Mouse (Mus musculus) small intestine, adult 2 months (tissue): ENCODE measurements around the gene Ccdc171. TPM values are rescaled to one million over a fixed set of nuclear protein-coding genes. Genes with fewer than 3 reads are reported as not detected.
"Not testable (repeated sequence)": the region's sequence is repeated elsewhere in the genome, so short reads cannot be mapped to it uniquely, and the experiment has no call there.

Experiments
- H3K27ac ChIP-seq: fragments of 200-500 bp; 2 replicates; pipeline ENCODE4 v1.5.1; 2012; ENCODE audit warnings: low read depth, low read length, control low read depth, inconsistent platforms; ENCODE audit not compliant: insufficient read depth
- H3K27me3 ChIP-seq: fragments of 200-500 bp; 2 replicates; pipeline ENCODE4 v1.6.1; 2012; ENCODE audit warnings: mild to moderate bottlenecking, moderate library complexity, low read length, inconsistent platforms; ENCODE audit not compliant: control insufficient read depth, insufficient read depth
- H3K36me3 ChIP-seq: fragments of 200-500 bp; 2 replicates; pipeline ENCODE4 v1.6.1; 2012; ENCODE audit warnings: mild to moderate bottlenecking, low read length, control low read depth, inconsistent platforms; ENCODE audit not compliant: control insufficient read depth, insufficient read depth
- H3K4me1 ChIP-seq: fragments of 200-500 bp; 2 replicates; pipeline ENCODE4 v1.6.1; 2012; ENCODE audit warnings: low read length, inconsistent platforms, mixed read lengths; ENCODE audit not compliant: control insufficient read depth, insufficient read depth, insufficient read length
- H3K4me3 ChIP-seq: fragments of 200-500 bp; 2 replicates; pipeline ENCODE4 v1.5.1; 2012; ENCODE audit warnings: low read depth, mild to moderate bottlenecking, control low read depth, inconsistent platforms, low read length, moderate library complexity
- CTCF ChIP-seq: fragments of 200-500 bp; IDR thresholded peaks from 2 replicates; pipeline ENCODE4 v1.5.1; 2012; ENCODE audit warnings: low read depth, mild to moderate bottlenecking, control low read depth, inconsistent platforms, low read length, moderate library complexity, mixed read lengths; ENCODE audit not compliant: insufficient replicate concordance, insufficient read length; ENCODE audit errors: extremely low read depth
- POLR2A ChIP-seq: fragments of 200-500 bp; IDR thresholded peaks from 2 replicates; pipeline ENCODE4 v1.6.1; 2012; ENCODE audit warnings: low read depth, mild to moderate bottlenecking, control low read depth, inconsistent platforms, low read length, moderate library complexity
- WGBS: fragments of 180-500 bp; shearing (Covaris S2); methylation state at CpG from one replicate; pipeline ENCODE4 v1.1.7; 2018; 5-methylcytosine and 5-hydroxymethylcytosine counted together
- polyA plus RNA-seq: library from polyadenylated mRNA; depleted of rRNA; stranded (reverse); fragments of >200 nt; gene quantifications from 2 replicates; pipeline ENCODE4 v1.2.3, GENCODE M21; 2012

Ccdc171 gene
- polyA plus RNA-seq, 1 experiment = 0.27 TPM

GRCm38 (mm10) chr4:83656571-83656970 is 131.2 kb downstream of the Ccdc171 start:
- 73% methylated on average over 10 of the region's 10 CpGs for WGBS
- H3K27me3 ChIP-seq = no peaks in the 10 kb centered on the region
- TF ChIP-seq POLR2A (no peak), CTCF (no peak)
- 0 out of 2 replicates have a peak, but pooled peaks cover 2% of the 10 kb centered on the region for H3K36me3 ChIP-seq
- H3K27ac ChIP-seq = no peak overlapping the region
- no peak overlapping the region for H3K4me3 ChIP-seq
- no peaks in the 10 kb centered on the region for H3K4me1 ChIP-seq

DNA sequence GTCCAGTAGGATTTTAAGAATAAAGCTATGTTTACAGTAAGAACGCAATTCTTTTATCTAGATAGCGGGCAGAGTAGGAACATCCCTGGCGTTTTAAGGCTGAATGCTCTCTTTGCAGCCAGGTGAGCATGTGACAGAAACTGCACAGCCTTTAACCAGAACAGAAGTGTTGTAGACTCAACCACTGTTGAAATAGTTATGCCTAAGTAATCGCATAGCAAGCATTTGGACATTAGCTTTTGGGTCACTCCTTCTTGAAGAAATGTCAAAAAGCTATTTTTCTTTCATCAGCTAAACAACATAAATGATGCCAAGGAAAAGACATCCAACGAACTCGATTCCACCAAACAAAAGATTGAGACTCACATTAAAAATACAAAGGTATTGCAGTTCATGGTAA is 131.7 kb downstream of the Ccdc171 start:
- H3K27ac ChIP-seq = no peak overlapping the region
- WGBS = 80% methylated on average over 6 of the region's 6 CpGs
- H3K4me1 ChIP-seq = no peaks in the 10 kb centered on the region
- 0 out of 2 replicates have a peak, but pooled peaks cover 2% of the 10 kb centered on the region for H3K36me3 ChIP-seq
- no peak for TF ChIP-seq CTCF
- no peak for TF ChIP-seq POLR2A
- no peak overlapping the region for H3K4me3 ChIP-seq
- no peaks in the 10 kb centered on the region for H3K27me3 ChIP-seq

DNA sequence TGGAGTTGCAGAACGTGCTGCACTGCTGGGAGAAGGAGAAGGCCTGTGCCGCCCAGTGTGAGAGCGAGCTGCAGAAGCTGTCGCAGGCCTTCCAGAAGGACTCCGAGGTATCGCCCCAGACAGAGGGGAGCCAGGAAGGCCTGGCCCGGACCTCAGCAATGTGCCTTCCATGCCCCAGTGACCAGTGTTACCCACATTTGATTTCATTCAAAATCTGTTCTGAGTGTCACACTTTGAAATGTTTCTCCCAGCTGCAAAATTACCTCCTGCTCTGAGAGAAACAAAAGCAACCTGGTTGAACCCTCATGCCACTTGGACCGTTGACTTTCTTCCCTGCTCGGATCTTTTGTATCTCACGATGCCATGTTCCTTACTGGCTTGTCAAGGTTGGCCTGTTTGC is 133.1 kb downstream of the Ccdc171 start:
- Histone ChIP-seq H3K27ac (no peak overlapping the region), H3K27me3 (no peaks in the 10 kb centered on the region), H3K4me1 (no peaks in the 10 kb centered on the region), H3K36me3 (0 out of 2 replicates have a peak, but pooled peaks cover 2% of the 10 kb centered on the region), H3K4me3 (no peak overlapping the region)
- TF ChIP-seq POLR2A (no peak), CTCF (no peak)
- 94% methylated on average over 10 of the region's 10 CpGs for WGBS

- Histone ChIP-seq H3K27me3 (no peaks in the 10 kb centered on the region), H3K4me1 (no peaks in the 10 kb centered on the region), H3K4me3 (no peak overlapping the region), H3K27ac (no peak overlapping the region), H3K36me3 (0 out of 2 replicates have a peak, but pooled peaks cover 5% of the 10 kb centered on the region)
- WGBS = 79% methylated on average over 11 of the region's 11 CpGs
- TF ChIP-seq CTCF (no peak), POLR2A (no peak)
These were observed 134.1 kb downstream of the Ccdc171 start for GRCm38 (mm10) chr4:83659411-83659810.

GRCm38 (mm10) chr4:83661519-83662271 is 136.3 kb downstream of the Ccdc171 start:
- Histone ChIP-seq H3K36me3 (0 out of 2 replicates have a peak, but pooled peaks cover 5% of the 10 kb centered on the region), H3K27ac (no peak overlapping the region), H3K4me1 (no peaks in the 10 kb centered on the region), H3K4me3 (no peak overlapping the region), H3K27me3 (no peaks in the 10 kb centered on the region)
- WGBS = 89% methylated on average over 1 of the region's 1 CpGs
- TF ChIP-seq CTCF (no peak), POLR2A (no peak)

GRCm38 (mm10) chr4:83662301-83662700 is 137.0 kb downstream of the Ccdc171 start:
- Histone ChIP-seq H3K27me3 (no peaks in the 10 kb centered on the region), H3K36me3 (0 out of 2 replicates have a peak, but pooled peaks cover 5% of the 10 kb centered on the region), H3K27ac (no peak overlapping the region), H3K4me1 (no peaks in the 10 kb centered on the region), H3K4me3 (no peak overlapping the region)
- TF ChIP-seq CTCF (no peak), POLR2A (no peak)
- WGBS = 90% methylated on average over 4 of the region's 4 CpGs

GRCm38 (mm10) chr4:83669552-83669951 is 144.2 kb downstream of the Ccdc171 start:
- WGBS = 71% methylated on average over 2 of the region's 2 CpGs

GRCm38 (mm10) chr4:83675308-83675707 is 150.0 kb downstream of the Ccdc171 start:
- 95% methylated on average over 4 of the region's 4 CpGs for WGBS
- not testable (repeated sequence) for H3K36me3 ChIP-seq

More at GRCm38 (mm10) chr4:83669552-83669951, 144.2 kb downstream of the Ccdc171 start:
- Histone ChIP-seq H3K27me3 (no peaks in the 10 kb centered on the region), H3K27ac (no peak overlapping the region), H3K4me3 (no peak overlapping the region), H3K36me3 (no peaks in the 10 kb centered on the region), H3K4me1 (no peaks in the 10 kb centered on the region)
- TF ChIP-seq POLR2A = no peak
- TF ChIP-seq CTCF = no peak

More at GRCm38 (mm10) chr4:83675308-83675707, 150.0 kb downstream of the Ccdc171 start:
- not testable (repeated sequence) for H3K4me1 ChIP-seq, H3K27me3 ChIP-seq, H3K4me3 ChIP-seq, H3K27ac ChIP-seq
